Mouse (Mus musculus) liver, embryonic 14.5 days (tissue): ENCODE measurements around the gene Lin28b. TPM values are rescaled to one million over a fixed set of nuclear protein-coding genes. Genes with fewer than 3 reads are reported as not detected.

Experiments used
- ATAC-seq: fragments of 200-750 bp; cut with Nextera tagmentation; 2 replicates; pipeline ENCODE4 v1.8.0; 2017; ENCODE audit warnings: moderate number of reproducible peaks, mild to moderate bottlenecking, moderate library complexity; ENCODE audit not compliant: insufficient read depth
- DNase-seq, 3 experiments: peaks; one replicate each; pipeline ENCODE4 v3.0.0-alpha.2; 2012 to 2013; ENCODE audit warnings: low read depth in 3 of 3, low spot score in 3 of 3
- H3K27ac ChIP-seq: fragments of 300-500 bp; sonication (generic); 2 replicates; pipeline ENCODE4 v1.5.1; 2014; ENCODE audit warnings: moderate library complexity, mild to moderate bottlenecking, control low read depth, inconsistent platforms
- H3K27me3 ChIP-seq: fragments of 300-500 bp; sonication (generic); 2 replicates; pipeline ENCODE4 v1.6.1; 2014; ENCODE audit warnings: mild to moderate bottlenecking, low read length, moderate library complexity; ENCODE audit not compliant: control insufficient read depth, insufficient read depth
- H3K36me3 ChIP-seq: fragments of 300-500 bp; sonication (generic); replicated peaks from 2 replicates; pipeline ENCODE4 v1.6.1; 2014; ENCODE audit warnings: low read depth; ENCODE audit not compliant: control insufficient read depth, insufficient read depth
- H3K4me1 ChIP-seq, 2 experiments: fragments of 200-500 bp in 1 of 2; fragments of 300-500 bp in 1 of 2; sonication (generic) in 1 of 2; replicated peaks; 2 replicates each; pipeline ENCODE4 v1.6.1; 2012 to 2014; ENCODE audit warnings: antibody characterized with exemption in 1 of 2, inconsistent platforms in 1 of 2, low read length in 1 of 2; ENCODE audit not compliant: control insufficient read depth in 2 of 2, insufficient read depth in 2 of 2
- H3K4me2 ChIP-seq: fragments of 300-500 bp; sonication (generic); 2 replicates; pipeline ENCODE4 v1.6.1; 2014; ENCODE audit warnings: low read depth, mild to moderate bottlenecking, control low read depth, moderate library complexity
- H3K4me3 ChIP-seq, 2 experiments: fragments of 200-500 bp in 1 of 2; fragments of 300-500 bp in 1 of 2; sonication (generic) in 1 of 2; 2 replicates each; pipeline ENCODE4 v1.5.1; 2012 to 2014; ENCODE audit warnings: low read depth in 2 of 2, low read length in 2 of 2, mild to moderate bottlenecking in 2 of 2, control low read depth in 1 of 2, inconsistent platforms in 1 of 2, moderate library complexity in 1 of 2; ENCODE audit not compliant: insufficient read depth in 1 of 2
- H3K9ac ChIP-seq: fragments of 300-500 bp; sonication (generic); replicated peaks from 2 replicates; pipeline ENCODE4 v1.6.1; 2014; ENCODE audit warnings: mild to moderate bottlenecking, control low read depth, moderate library complexity
- H3K9me3 ChIP-seq: fragments of 300-500 bp; sonication (generic); 2 replicates; pipeline ENCODE4 v1.6.1; 2016; ENCODE audit warnings: low read length, mixed read lengths; ENCODE audit not compliant: control insufficient read depth
- CTCF ChIP-seq: IDR thresholded peaks from 2 replicates; pipeline ENCODE4 v1.5.1; 2016; ENCODE audit warnings: antibody characterized with exemption, low read depth, control low read depth
- EP300 ChIP-seq: IDR thresholded peaks from 2 replicates; pipeline ENCODE4 v1.6.1; 2016; ENCODE audit warnings: antibody characterized with exemption, low read depth
- WGBS: fragments of 180-500 bp; shearing (Covaris S2); extraction: QIAGEN DNeasy Blood & Tissue Kit; methylation state at CpG from one replicate; pipeline ENCODE4 v1.1.7; 2014; ENCODE audit not compliant: insufficient replicate concordance; 5-methylcytosine and 5-hydroxymethylcytosine counted together
- polyA plus RNA-seq, 2 experiments: library from polyadenylated mRNA; depleted of rRNA in 1 of 2; stranded (reverse) in 1 of 2; unstranded in 1 of 2; fragments of >200 nt; fragmentation: Nextera tagmentation in 1 of 2; extraction: Ambion mirVana in 1 of 2; gene quantifications; 2 replicates each; pipeline versions ENCODE4 v1.2.1 to v1.2.3; 2012 to 2014

Gene Lin28b
- polyA plus RNA-seq (2012; rRNA removed) (4.3 and 5.9 TPM in 2 replicates), polyA plus RNA-seq (2014; fragmentation: Nextera tagmentation; extraction: Ambion mirVana) (8.8 and 10.1 TPM in 2 replicates)

DNA sequence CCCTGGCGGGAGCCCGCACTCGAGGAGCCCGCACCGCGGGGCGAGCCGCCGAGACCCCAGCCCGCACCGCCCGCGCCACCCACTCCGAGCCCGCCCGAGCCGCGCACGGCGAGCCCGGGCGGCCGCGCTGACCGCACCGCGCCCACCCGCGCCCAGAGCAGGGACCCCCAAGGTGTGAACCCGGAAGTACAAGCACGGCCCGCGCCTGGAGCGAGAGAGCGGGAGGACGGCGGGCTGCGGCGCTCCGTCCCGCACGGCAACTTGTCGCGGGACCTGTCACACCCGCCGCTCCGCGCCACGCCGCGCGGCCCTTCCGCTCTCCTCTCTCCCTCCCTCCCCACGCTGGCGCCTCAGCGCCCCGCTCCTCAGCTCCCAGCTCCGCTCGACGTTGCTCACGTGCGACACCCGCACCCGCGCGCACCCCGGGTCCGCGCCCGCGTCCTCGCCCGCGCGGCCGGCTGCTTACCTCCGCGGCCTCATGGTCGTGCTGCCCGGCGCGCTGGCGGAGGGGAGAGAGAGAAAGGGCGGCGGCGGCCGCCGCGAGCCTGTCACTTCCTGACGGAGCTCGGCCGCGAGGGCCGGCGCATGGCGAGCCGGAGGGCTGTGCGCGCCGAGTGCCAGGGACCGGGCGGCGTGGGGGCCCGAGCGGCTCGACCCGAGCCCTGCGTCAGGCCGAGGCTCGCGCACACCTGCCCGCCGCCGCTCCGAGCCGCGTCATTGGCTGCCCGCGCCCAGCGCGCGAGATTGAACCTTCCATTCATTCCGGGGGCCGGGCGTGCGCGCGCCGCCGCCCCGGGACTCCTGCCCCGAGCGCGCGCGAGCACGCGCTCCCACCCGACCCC is at the start of gene Lin28b:
Gene Lin28b, minus strand, starts transcription at position 635 of the 842 bp plus-strand sequence.
- Histone ChIP-seq H3K4me3 (peak within 1 kb of the TSS; percentile 64 to 66), H3K4me1 (no peaks in the 10 kb centered on the region), H3K9me3 (no peaks in the 10 kb centered on the region), H3K27me3 (peaks cover 22% of the 10 kb centered on the region), H3K27ac (peak within 1 kb of the TSS; percentile 35), H3K36me3 (no peaks in the 10 kb centered on the region), H3K4me2 (peak within 1 kb of the TSS; percentile 79), H3K9ac (peak within 1 kb of the TSS; percentile 79)
- DNase-seq = peak; percentile 38 to 55 (median 51)
- TF ChIP-seq CTCF = no peak
- TF ChIP-seq EP300 = no peak
- ATAC-seq = peak; percentile 88
- WGBS = under 1% methylated on average over 114 of the region's 139 CpGs

DNA sequence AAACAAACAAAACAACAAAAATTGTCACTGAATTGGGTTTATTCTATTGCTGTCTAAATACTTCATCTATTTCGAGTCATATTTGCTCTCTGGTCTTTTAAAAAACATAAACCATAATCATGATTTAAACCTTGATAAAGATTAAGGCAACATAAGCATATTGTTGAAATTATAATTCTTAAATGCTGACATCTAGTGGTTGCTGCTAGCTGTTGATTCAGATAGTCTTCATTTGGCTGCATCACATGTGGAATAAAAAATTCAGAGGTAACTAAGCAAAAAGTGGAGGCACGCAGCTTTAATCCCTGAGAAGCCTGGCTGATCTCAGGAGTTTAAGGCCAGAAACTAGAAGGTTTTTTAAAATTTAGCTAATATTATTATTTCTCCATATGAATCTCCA is 25.6 kb upstream of the Lin28b start:
- H3K4me2 ChIP-seq = no peak overlapping the region
- no peaks in the 10 kb centered on the region for H3K36me3 ChIP-seq
- WGBS = 34% methylated on average over 2 of the region's 2 CpGs
- no peak overlapping the region for H3K4me3 ChIP-seq
- H3K27ac ChIP-seq = no peak overlapping the region
- DNase-seq (no peak), ATAC-seq (no peak)
- no peak for TF ChIP-seq CTCF
- TF ChIP-seq EP300 = no peak
- no peaks in the 10 kb centered on the region for H3K4me1 ChIP-seq
- no peaks in the 10 kb centered on the region for H3K9me3 ChIP-seq
- H3K9ac ChIP-seq = no peak overlapping the region
- H3K27me3 ChIP-seq = no peaks in the 10 kb centered on the region

DNA sequence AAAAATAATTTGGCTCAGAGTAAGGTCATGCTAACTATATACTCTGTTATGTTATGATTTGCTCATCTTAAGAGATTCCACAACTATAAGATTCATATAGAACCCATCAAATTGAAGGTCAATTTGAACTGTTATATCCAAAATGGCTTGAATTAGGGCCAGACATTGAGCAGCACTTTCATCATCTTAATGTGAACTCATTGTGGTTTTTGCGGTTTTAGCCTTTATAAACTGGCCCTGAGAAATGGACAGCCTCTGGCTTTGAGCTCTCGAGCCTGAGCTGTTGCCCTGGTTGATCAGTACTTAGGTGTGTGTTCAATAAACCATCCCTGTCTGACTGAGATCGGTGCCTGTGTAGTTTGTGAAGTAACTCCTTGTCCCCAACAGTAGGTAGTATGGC is 24.5 kb upstream of the Lin28b start:
- ATAC-seq (no peak), DNase-seq (no peak)
- H3K4me3 ChIP-seq = no peak overlapping the region
- H3K4me1 ChIP-seq = no peaks in the 10 kb centered on the region
- no peaks in the 10 kb centered on the region for H3K27me3 ChIP-seq
- no peak overlapping the region for H3K4me2 ChIP-seq
- no peaks in the 10 kb centered on the region for H3K9me3 ChIP-seq
- no peak for TF ChIP-seq EP300
- no peak for TF ChIP-seq CTCF
- no peak overlapping the region for H3K27ac ChIP-seq
- H3K36me3 ChIP-seq = no peaks in the 10 kb centered on the region
- WGBS = 56% methylated on average over 3 of the region's 3 CpGs
- H3K9ac ChIP-seq = no peak overlapping the region

DNA sequence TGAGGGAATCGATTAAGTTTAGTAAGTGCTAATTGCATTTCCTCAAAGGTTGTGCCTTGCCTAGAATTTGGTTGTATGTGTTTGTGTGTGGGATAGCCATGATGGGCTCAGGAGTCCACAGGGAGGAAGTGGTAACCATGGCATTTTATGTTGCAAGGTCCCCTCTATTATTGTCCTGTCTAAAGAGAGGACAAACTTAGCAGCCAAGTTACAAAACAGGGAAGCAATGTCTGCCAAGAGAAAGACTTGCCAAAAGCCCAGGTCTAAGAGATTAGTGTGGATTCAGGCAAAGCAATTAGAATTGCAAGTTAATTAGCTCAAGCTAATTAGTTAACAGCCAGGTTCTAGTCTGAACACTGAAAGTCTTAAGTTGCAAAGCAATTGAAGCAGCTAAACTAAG is 14.1 kb upstream of the Lin28b start:
- 52% methylated on average over 1 of the region's 1 CpGs for WGBS
- no peak for ATAC-seq

DNA sequence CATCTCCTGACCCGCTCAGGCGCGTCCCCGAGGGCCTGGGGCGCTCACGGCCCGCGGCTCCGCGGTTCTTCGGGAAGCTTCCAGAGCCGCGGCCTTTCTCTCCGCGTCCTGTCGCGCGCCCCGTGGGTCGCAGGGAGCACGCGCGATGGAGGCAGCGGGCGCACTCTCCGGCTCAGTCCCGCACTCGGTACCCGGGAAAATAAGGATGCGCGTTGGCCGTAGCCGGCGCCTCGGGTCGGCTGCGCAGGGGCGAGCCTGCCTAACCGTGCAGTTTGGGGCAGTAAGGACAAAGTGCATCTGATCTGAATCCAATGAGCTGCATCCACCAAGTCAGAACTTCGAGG is 380 bp upstream of the Lin28b start:
- ATAC-seq = peak; percentile 24
- no peaks in the 10 kb centered on the region for H3K36me3 ChIP-seq
- peak overlapping the region; percentile 79 for H3K4me2 ChIP-seq
- H3K9ac ChIP-seq = peak overlapping the region; percentile 79
- TF ChIP-seq EP300 (no peak), CTCF (no peak)
- 0% methylated on average over 40 of the region's 40 CpGs for WGBS
- no peak for DNase-seq
- no peaks in the 10 kb centered on the region for H3K4me1 ChIP-seq
- peaks cover 22% of the 10 kb centered on the region for H3K27me3 ChIP-seq
- no peak overlapping the region for H3K27ac ChIP-seq
- no peaks in the 10 kb centered on the region for H3K9me3 ChIP-seq
- H3K4me3 ChIP-seq = peak overlapping the region; percentile 64 to 66

More for the DNA sequence above, 14.1 kb upstream of the Lin28b start:
- no peak overlapping the region for H3K4me2 ChIP-seq
- no peaks in the 10 kb centered on the region for H3K36me3 ChIP-seq
- H3K4me1 ChIP-seq = no peaks in the 10 kb centered on the region
- no peak for DNase-seq
- TF ChIP-seq EP300 (no peak), CTCF (no peak)
- no peak overlapping the region for H3K9ac ChIP-seq
- H3K9me3 ChIP-seq = no peaks in the 10 kb centered on the region
- no peak overlapping the region for H3K4me3 ChIP-seq
- H3K27me3 ChIP-seq = no peaks in the 10 kb centered on the region
- H3K27ac ChIP-seq = no peak overlapping the region
